Mouse (Mus musculus): ENCODE measurements around the gene Fam69b. TPM values are rescaled to one million over a fixed set of nuclear protein-coding genes. Genes with fewer than 3 reads are reported as not detected.

Fam69b gene
- polyA plus RNA-seq, 1 experiment from 2014 or later = 1.3 TPM

- H3K4me3 ChIP-seq (ENCODE audit: low read depth, low read length) = no peak overlapping the region
- peak overlapping the region; percentile 47 for H3K27ac ChIP-seq (ENCODE audit: low read length)
- peak; percentile 65 for ATAC-seq (ENCODE audit: low read depth)
- H3K4me2 ChIP-seq (ENCODE audit: low read depth, low read length) = no peak overlapping the region
- no peaks in the 10 kb centered on the region for H3K27me3 ChIP-seq (ENCODE audit: control insufficient read depth, insufficient read depth, low read depth, low read length)
- peaks cover 26% of the 10 kb centered on the region for H3K4me1 ChIP-seq (ENCODE audit: control insufficient read depth, low read depth, low read length)
- H3K36me3 ChIP-seq (ENCODE audit: control insufficient read depth, insufficient read depth) = peaks cover 9% of the 10 kb centered on the region
- no peaks in the 10 kb centered on the region for H3K9me3 ChIP-seq (replicated peaks; ENCODE audit: control insufficient read depth, low read length)
- H3K9ac ChIP-seq (ENCODE audit: low read depth, low read length) = no peak overlapping the region
- WGBS (ENCODE audit: insufficient replicate concordance) = 49% methylated on average over 6 of the region's 6 CpGs
Observed at GRCm38 (mm10) chr2:26594934-26595724, 33.1 kb upstream of the Fam69b start.

- peaks cover 9% of the 10 kb centered on the region for H3K36me3 ChIP-seq (ENCODE audit: control insufficient read depth, insufficient read depth)
- H3K9ac ChIP-seq (ENCODE audit: low read depth, low read length) = no peak overlapping the region
- H3K4me2 ChIP-seq (ENCODE audit: low read depth, low read length) = no peak overlapping the region
- H3K27ac ChIP-seq (ENCODE audit: low read length) = peak overlapping the region; percentile 47
- no peaks in the 10 kb centered on the region for H3K9me3 ChIP-seq (replicated peaks; ENCODE audit: control insufficient read depth, low read length)
- peaks cover 27% of the 10 kb centered on the region for H3K4me1 ChIP-seq (ENCODE audit: control insufficient read depth, low read depth, low read length)
- no peak for ATAC-seq (ENCODE audit: low read depth)
- no peaks in the 10 kb centered on the region for H3K27me3 ChIP-seq (ENCODE audit: control insufficient read depth, insufficient read depth, low read depth, low read length)
- WGBS (ENCODE audit: insufficient replicate concordance) = 62% methylated on average over 11 of the region's 11 CpGs
- no peak overlapping the region for H3K4me3 ChIP-seq (ENCODE audit: low read depth, low read length)
Observed at GRCm38 (mm10) chr2:26595725-26596435, 32.4 kb upstream of the Fam69b start.

DNA sequence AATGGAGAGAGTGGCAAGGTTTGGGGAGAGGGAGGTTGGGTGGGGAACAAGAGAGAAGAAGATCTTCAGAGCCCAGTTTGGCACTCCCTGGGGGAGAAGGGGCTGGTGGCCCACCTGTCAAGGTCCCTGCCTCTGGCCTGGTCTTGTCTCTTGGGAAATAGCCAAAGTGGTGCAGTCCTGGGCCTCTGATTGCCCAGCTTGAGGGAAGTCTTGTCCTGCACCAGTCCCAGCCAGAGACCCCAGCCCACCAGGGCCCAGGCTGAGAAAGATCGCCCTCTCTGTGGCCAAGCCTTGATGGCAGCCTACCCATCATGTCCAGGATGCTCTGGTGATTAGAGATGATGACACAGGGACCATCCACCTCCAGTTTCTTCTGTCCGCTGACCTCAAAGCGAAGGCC, 31.4 kb upstream of the Fam69b start:
- Histone ChIP-seq H3K27ac (ENCODE audit: low read length) (no peak overlapping the region), H3K4me2 (ENCODE audit: low read depth, low read length) (no peak overlapping the region), H3K36me3 (ENCODE audit: control insufficient read depth, insufficient read depth) (peaks cover 9% of the 10 kb centered on the region), H3K4me1 (ENCODE audit: control insufficient read depth, low read depth, low read length) (peaks cover 27% of the 10 kb centered on the region), H3K9ac (ENCODE audit: low read depth, low read length) (no peak overlapping the region), H3K27me3 (ENCODE audit: control insufficient read depth, insufficient read depth, low read depth, low read length) (no peaks in the 10 kb centered on the region), H3K9me3 (replicated peaks; ENCODE audit: control insufficient read depth, low read length) (no peaks in the 10 kb centered on the region), H3K4me3 (ENCODE audit: low read depth, low read length) (no peak overlapping the region)
- WGBS (ENCODE audit: insufficient replicate concordance) = 74% methylated on average over 3 of the region's 3 CpGs
- no peak for ATAC-seq (ENCODE audit: low read depth)

- no peak overlapping the region for H3K4me2 ChIP-seq (ENCODE audit: low read depth, low read length)
- 74% methylated on average over 2 of the region's 2 CpGs for WGBS (ENCODE audit: insufficient replicate concordance)
- no peaks in the 10 kb centered on the region for H3K9me3 ChIP-seq (replicated peaks; ENCODE audit: control insufficient read depth, low read length)
- ATAC-seq (ENCODE audit: low read depth) = no peak
- H3K4me1 ChIP-seq (ENCODE audit: control insufficient read depth, low read depth, low read length) = peaks cover 27% of the 10 kb centered on the region
- H3K9ac ChIP-seq (ENCODE audit: low read depth, low read length) = no peak overlapping the region
- no peaks in the 10 kb centered on the region for H3K27me3 ChIP-seq (ENCODE audit: control insufficient read depth, insufficient read depth, low read depth, low read length)
- H3K4me3 ChIP-seq (ENCODE audit: low read depth, low read length) = no peak overlapping the region
- H3K27ac ChIP-seq (ENCODE audit: low read length) = no peak overlapping the region
- H3K36me3 ChIP-seq (ENCODE audit: control insufficient read depth, insufficient read depth) = peaks cover 9% of the 10 kb centered on the region
Observed at GRCm38 (mm10) chr2:26597810-26598209, 30.4 kb upstream of the Fam69b start.

- peaks cover 2% of the 10 kb centered on the region for H3K36me3 ChIP-seq (ENCODE audit: control insufficient read depth, insufficient read depth)
- no peak overlapping the region for H3K9ac ChIP-seq (ENCODE audit: low read depth, low read length)
- H3K4me3 ChIP-seq (ENCODE audit: low read depth, low read length) = no peak overlapping the region
- no peaks in the 10 kb centered on the region for H3K9me3 ChIP-seq (replicated peaks; ENCODE audit: control insufficient read depth, low read length)
- H3K27me3 ChIP-seq (ENCODE audit: control insufficient read depth, insufficient read depth, low read depth, low read length) = no peaks in the 10 kb centered on the region
- whole genome bisulfite sequencing (ENCODE audit: insufficient replicate concordance) = 57% methylated on average over 3 of the region's 3 CpGs
- H3K4me2 ChIP-seq (ENCODE audit: low read depth, low read length) = no peak overlapping the region
- H3K4me1 ChIP-seq (ENCODE audit: control insufficient read depth, low read depth, low read length) = peaks cover 27% of the 10 kb centered on the region
- H3K27ac ChIP-seq (ENCODE audit: low read length) = 0 out of 2 replicates have a peak overlapping the region, but pooled peaks have one; percentile 37
- no peak for ATAC-seq (ENCODE audit: low read depth)
Observed at GRCm38 (mm10) chr2:26598462-26598861, 29.8 kb upstream of the Fam69b start.

- peak overlapping the region; percentile 75 for H3K27ac ChIP-seq (ENCODE audit: low read length)
- no peaks in the 10 kb centered on the region for H3K9me3 ChIP-seq (replicated peaks; ENCODE audit: control insufficient read depth, low read length)
- H3K4me3 ChIP-seq (ENCODE audit: low read depth, low read length) = no peak overlapping the region
- 65% methylated on average over 4 of the region's 4 CpGs for WGBS (ENCODE audit: insufficient replicate concordance)
- peak overlapping the region; percentile 22 for H3K4me2 ChIP-seq (ENCODE audit: low read depth, low read length)
- no peak overlapping the region for H3K9ac ChIP-seq (ENCODE audit: low read depth, low read length)
- no peaks in the 10 kb centered on the region; the same call in 1 of the 2 replicates for H3K36me3 ChIP-seq (ENCODE audit: control insufficient read depth, insufficient read depth)
- peaks cover 14% of the 10 kb centered on the region for H3K27me3 ChIP-seq (ENCODE audit: control insufficient read depth, insufficient read depth, low read depth, low read length)
- peaks cover 22% of the 10 kb centered on the region for H3K4me1 ChIP-seq (ENCODE audit: control insufficient read depth, low read depth, low read length)
- ATAC-seq (ENCODE audit: low read depth) = peak; percentile 44
Observed at GRCm38 (mm10) chr2:26599965-26600364, 28.3 kb upstream of the Fam69b start.

DNA sequence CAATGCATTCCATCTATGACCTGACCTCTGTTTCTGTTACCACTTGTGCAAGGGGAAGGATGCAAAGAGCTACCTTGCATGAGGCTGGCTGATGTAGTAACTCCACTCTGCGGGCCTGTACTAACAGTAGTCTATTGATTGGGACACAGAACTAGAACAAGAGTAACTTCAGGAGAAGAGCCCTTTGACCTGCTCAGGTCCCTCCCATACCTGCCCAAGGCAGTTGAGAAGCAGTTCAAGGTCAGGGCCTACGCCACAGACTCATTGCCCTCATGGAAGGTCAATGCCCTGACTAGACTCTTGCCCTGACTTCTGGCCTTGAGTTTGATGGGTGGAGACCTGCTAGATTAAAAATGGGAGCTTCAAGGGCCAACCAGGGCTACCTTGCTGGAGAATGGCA, 27.6 kb upstream of the Fam69b start:
- WGBS (ENCODE audit: insufficient replicate concordance) = 53% methylated on average over 2 of the region's 2 CpGs
- peak overlapping the region; percentile 75 for H3K27ac ChIP-seq (ENCODE audit: low read length)
- no peak overlapping the region for H3K9ac ChIP-seq (ENCODE audit: low read depth, low read length)
- no peaks in the 10 kb centered on the region; the same call in 1 of the 2 replicates for H3K36me3 ChIP-seq (ENCODE audit: control insufficient read depth, insufficient read depth)
- no peaks in the 10 kb centered on the region for H3K9me3 ChIP-seq (replicated peaks; ENCODE audit: control insufficient read depth, low read length)
- H3K4me3 ChIP-seq (ENCODE audit: low read depth, low read length) = no peak overlapping the region
- H3K4me1 ChIP-seq (ENCODE audit: control insufficient read depth, low read depth, low read length) = peaks cover 18% of the 10 kb centered on the region
- H3K4me2 ChIP-seq (ENCODE audit: low read depth, low read length) = no peak overlapping the region
- H3K27me3 ChIP-seq (ENCODE audit: control insufficient read depth, insufficient read depth, low read depth, low read length) = peaks cover 14% of the 10 kb centered on the region
- ATAC-seq (ENCODE audit: low read depth) = peak; percentile 67

- Histone ChIP-seq H3K36me3 (ENCODE audit: control insufficient read depth, insufficient read depth) (no peaks in the 10 kb centered on the region; the same call in 1 of the 2 replicates), H3K4me3 (ENCODE audit: low read depth, low read length) (no peak overlapping the region), H3K27ac (ENCODE audit: low read length) (peak overlapping the region; percentile 41), H3K27me3 (ENCODE audit: control insufficient read depth, insufficient read depth, low read depth, low read length) (peaks cover 14% of the 10 kb centered on the region), H3K9ac (ENCODE audit: low read depth, low read length) (peak overlapping the region; percentile 21; the same call in 1 of the 2 replicates), H3K9me3 (replicated peaks; ENCODE audit: control insufficient read depth, low read length) (no peaks in the 10 kb centered on the region), H3K4me2 (ENCODE audit: low read depth, low read length) (peak overlapping the region; percentile 70), H3K4me1 (ENCODE audit: control insufficient read depth, low read depth, low read length) (peaks cover 12% of the 10 kb centered on the region)
- 59% methylated on average over 1 of the region's 1 CpGs for WGBS (ENCODE audit: insufficient replicate concordance)
- ATAC-seq (ENCODE audit: low read depth) = no peak
Observed at GRCm38 (mm10) chr2:26601595-26601994, 26.7 kb upstream of the Fam69b start.

GRCm38 (mm10) chr2:26602631-26603030, 25.6 kb upstream of the Fam69b start:
- WGBS (ENCODE audit: insufficient replicate concordance) = 57% methylated on average over 5 of the region's 5 CpGs
- Histone ChIP-seq H3K27ac (ENCODE audit: low read length) (peak overlapping the region; percentile 64), H3K9me3 (replicated peaks; ENCODE audit: control insufficient read depth, low read length) (no peaks in the 10 kb centered on the region), H3K4me1 (ENCODE audit: control insufficient read depth, low read depth, low read length) (peaks cover 12% of the 10 kb centered on the region), H3K9ac (ENCODE audit: low read depth, low read length) (peak overlapping the region; percentile 72; the same call in 1 of the 2 replicates), H3K4me2 (ENCODE audit: low read depth, low read length) (peak overlapping the region; percentile 70), H3K4me3 (ENCODE audit: low read depth, low read length) (peak overlapping the region; percentile 66), H3K36me3 (ENCODE audit: control insufficient read depth, insufficient read depth) (no peaks in the 10 kb centered on the region), H3K27me3 (ENCODE audit: control insufficient read depth, insufficient read depth, low read depth, low read length) (peaks cover 14% of the 10 kb centered on the region)
- ATAC-seq (ENCODE audit: low read depth) = no peak
